Mouse (Mus musculus) left cerebral cortex, postnatal 10 days (tissue): ENCODE data around the gene Gpd1. TPM values are rescaled to one million over a fixed set of nuclear protein-coding genes. Genes with fewer than 3 reads are reported as not detected.

Experiments
- DNase-seq, 2 experiments: peaks; one replicate each; pipeline ENCODE4 v3.0.0; 2021 to 2022; ENCODE audit warnings: low spot score in 2 of 2, mixed read lengths in 1 of 2; ENCODE audit errors: extremely low spot score in 1 of 2
- intact Hi-C: fragments of 180-260 bp; cut with DNase I; formaldehyde crosslinking; loops from one replicate; pipeline ENCODE4 v1.15.1; 2025
- total RNA-seq, 2 experiments: library from RNA; stranded (reverse); gene quantifications; 2 replicates each; pipeline ENCODE4 v1.2.3; 2021

Gene Gpd1
- total RNA-seq: 10 to 100 TPM; 13.9 to 16.9 TPM

DNA sequence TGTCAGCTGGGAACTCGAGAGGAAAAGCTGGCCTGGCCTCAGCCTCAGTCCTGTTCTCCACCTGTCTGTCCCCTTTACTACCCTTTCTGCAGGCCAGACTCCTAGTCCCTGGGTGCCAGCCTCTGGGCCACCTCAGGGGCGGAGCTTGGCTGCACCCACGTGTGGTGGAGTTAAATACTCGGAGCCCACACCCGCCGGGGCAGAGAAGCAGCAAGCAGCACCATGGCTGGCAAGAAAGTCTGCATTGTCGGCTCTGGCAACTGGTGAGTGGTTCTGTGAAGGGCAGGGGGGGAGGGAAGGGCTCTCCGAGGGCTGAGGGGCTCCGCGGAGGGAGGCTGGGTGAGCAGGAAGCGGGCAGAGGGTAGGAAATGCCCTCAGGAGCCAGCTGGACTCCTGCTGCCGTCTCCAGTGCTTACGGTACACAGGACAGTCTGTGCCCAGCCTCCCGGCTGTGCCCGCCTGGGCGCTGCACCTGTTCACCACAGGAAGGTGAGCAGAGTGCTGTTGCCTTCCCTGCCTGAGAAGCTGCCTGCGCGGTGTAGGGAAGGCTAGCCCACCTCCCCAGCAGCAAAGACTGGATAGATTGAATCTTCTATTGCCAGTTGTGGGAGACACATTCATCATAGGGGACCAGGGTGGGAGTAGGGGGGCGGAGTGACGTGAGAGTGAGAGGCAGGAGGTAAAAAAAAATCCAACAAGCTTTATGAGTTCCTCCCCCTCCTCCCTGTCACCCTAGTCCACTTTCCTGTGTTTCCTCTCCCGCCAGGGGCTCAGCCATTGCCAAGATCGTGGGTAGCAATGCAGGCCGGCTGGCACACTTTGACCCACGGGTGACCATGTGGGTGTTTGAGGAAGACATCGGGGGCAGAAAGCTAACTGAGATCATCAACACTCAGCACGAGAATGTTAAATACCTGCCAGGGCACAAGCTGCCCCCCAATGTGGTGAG is at the start of gene Gpd1:
Gene Gpd1, plus strand, starts transcription at position 130 of the 949 bp plus-strand sequence.
- intact Hi-C loops: no loop called here
- DNase-seq: peak in 1 of 2 experiments; percentile 75

DNA sequence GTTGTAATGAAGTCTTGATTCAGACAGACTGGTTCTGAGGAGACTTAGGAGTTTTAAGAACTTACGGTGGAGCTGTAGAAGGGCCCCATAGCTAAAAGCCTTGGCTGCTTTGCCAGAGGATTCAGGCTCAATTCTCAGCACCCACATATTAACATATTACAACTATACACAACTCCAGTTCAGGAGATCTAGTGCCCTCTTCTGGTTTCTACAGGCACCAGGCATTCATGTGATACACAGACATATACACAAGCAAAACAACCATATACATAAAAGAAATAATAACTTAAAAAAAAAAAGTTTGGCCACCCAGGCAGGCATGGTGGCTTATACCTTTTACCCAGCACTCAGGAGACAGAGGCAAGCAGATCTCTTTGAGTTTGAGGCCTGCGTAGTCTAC is 49.8 kb upstream of the Gpd1 start:
- intact Hi-C loops: no loop called here

DNA sequence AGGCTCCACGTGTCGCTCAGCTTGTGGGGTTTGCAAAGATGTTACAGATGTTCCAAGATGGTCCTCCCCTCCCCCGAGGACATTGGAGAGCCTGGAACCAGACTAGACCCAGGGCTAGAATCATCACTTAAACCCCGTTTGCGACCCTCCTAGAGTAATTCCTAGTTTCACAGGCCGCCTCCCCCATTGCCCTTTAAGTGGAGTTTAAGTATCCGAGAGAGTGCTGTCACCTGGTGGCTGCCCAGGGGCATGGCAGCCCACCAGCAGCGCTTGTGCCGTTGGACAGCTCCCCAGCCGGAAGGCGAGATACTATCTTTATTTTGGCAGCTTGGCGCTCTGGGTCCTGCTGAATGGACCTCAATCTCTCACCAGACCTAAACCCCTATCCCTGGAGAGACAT is 48.4 kb upstream of the Gpd1 start:
- intact Hi-C loops: loop anchor here (1.0 kb wide), 1 partner anchor 73 kb away; no protein-coding TSS in a partner anchor
- peak; percentile 73 to 86 for DNase-seq

More for the DNA sequence above, 49.8 kb upstream of the Gpd1 start:
- no peak for DNase-seq

DNA sequence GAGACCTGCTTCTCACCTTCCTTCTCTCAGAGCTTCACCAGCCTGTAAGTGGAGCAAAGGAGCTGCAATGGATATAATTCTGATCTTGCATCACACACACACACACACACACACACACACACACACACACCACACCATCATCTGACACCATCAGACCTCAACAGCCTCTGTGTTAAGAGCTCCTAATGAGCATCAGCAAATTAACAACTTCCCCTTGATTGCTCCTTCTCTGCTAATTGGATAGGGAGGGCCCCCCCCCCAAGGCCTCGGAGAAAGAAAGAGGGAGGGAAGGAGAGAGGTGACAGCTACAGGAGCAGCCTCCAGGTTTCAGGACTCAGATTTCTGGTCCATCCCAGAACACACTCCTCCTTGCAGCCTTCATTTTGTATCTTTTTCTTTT is 47.9 kb upstream of the Gpd1 start:
- DNase-seq: no peak
- intact Hi-C loops: loop anchor here (1.0 kb wide), 1 partner anchor 73 kb away; no protein-coding TSS in a partner anchor

DNA sequence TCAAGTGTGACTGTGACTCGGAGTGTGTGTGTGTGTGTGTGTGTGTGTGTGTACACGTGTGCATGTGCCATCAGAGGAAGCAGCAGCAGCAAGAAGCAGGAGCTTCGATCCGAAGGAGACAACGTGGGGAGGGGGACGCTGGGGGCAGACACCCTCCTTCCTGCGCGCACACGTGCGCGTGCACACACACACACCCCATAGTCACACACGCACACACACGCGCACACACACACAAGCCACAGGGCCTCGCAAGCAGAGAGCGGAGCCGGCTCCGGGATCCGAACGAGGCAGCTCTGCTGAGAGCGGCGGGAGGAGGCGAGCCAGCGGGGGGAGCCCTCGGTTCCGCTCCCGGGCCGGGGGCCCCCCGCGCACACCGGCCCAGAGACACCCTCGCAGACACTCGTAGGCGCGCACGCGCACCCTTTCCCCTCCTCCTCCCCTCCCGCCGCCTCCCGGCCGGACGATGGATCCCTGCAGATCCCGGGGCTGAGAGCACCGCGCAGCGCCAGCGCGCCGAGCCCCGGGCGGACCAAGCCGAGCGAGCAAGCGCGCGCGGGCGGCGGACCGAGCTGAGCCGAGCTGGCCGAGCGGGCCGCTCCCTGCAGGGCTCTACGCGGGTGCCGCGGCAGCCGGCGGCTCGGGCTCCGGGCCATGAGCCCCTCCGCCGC is 47.0 kb upstream of the Gpd1 start, which contains the start of gene Asic1:
Gene Asic1, plus strand, starts transcription at position 215 of the 668 bp plus-strand sequence.
- DNase-seq: peak in 1 of 2 experiments; percentile 80
- intact Hi-C loops: loop anchor here (5.0 kb wide), 1 partner anchor 173 kb away; no protein-coding TSS in a partner anchor

DNA sequence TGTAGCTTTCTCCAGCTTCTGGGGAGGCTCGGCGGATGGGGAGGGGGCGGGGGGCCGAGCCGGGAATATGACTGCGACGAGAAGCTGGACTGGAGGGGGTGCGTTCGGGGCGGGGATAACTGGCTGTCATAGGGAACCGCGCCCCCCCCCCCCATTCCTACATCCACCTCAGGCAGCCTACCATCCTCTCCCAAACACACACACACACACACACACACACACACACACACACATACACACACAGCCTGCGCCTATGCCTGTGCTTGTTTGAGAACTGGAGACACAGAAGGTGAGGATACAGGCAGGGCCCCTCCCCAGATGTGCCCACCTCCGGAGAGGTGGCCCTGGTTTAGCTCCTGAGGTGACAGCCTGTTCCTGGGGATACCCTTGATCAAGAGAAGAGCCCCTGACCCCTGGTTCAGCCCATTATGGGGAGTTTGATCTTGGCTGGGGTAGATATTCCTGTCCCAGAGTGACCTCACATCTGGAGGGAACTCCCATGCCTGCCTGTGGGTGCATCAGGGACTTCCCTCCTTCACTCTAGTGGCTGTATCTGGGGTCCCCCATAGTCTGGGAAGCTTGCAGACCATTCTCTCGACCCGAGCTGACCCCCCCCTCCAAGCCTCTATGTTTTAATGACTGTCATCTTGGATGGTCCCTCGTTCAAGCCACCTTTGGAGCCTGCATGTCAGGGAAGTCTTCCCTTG is 46.2 kb upstream of the Gpd1 start:
- DNase-seq: peak in 1 of 2 experiments; percentile 64
- intact Hi-C loops: loop anchor here (5.0 kb wide), 1 partner anchor 174 kb away; no protein-coding TSS in a partner anchor

DNA sequence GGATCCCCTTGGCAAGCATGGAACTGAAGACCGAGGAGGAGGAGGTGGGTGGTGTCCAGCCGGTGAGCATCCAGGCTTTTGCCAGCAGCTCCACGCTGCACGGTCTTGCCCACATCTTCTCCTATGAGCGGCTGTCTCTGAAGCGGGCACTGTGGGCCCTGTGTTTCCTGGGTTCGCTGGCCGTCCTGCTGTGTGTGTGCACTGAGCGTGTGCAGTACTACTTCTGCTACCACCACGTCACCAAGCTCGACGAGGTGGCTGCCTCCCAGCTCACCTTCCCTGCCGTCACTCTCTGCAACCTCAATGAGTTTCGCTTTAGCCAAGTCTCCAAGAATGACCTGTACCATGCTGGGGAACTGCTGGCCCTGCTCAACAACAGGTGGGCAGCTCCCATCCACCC is 45.5 kb upstream of the Gpd1 start:
- no peak for DNase-seq
- intact Hi-C loops: loop anchor here (5.0 kb wide), 1 partner anchor 174 kb away; no protein-coding TSS in a partner anchor

DNA sequence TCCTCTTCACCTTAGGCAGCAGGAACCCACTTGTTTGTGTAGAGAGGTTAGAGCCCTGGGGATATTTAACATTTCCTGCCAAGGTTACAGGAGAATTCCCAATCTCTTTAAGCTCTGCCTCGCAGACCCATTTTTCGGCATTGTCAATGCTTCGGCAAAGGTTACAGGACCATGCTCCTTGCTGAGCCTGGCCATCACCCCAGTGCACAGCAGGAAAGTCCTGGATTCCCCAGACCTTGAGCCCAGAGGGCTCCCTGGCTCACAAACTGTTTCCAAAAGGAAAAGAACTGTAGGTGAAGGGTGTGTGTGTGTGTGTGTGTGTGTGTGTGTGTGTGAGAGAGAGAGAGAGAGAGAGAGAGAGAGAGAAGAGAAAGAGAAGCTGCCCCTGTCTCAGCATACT is 42.4 kb upstream of the Gpd1 start:
- DNase-seq: no peak

DNA sequence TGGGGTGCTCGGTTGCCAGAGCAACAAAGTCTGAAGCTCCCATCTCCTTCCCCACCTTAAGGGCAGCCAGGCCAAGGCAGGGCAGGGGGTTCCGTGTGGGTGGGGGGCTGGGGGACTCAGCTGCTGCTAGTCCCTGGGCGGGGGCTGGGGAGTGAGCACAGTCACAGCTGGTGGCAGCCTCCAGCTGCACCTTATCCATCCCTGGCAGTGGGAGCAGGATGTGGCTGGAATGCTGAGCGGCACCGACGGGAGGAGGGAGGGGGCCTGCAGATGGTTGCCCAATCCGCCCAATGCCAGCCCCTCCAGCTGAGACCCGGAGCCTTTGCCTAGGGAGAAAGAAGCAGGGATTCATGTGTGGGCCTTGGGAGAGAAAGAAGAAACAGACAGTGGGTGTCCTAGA is 40.2 kb upstream of the Gpd1 start:
- intact Hi-C loops: no loop called here
- peak in 1 of 2 experiments; percentile 68 for DNase-seq

More for the DNA sequence above, 42.4 kb upstream of the Gpd1 start:
- intact Hi-C loops: loop anchor here (5.0 kb wide), 1 partner anchor 178 kb away; no protein-coding TSS in a partner anchor

DNA sequence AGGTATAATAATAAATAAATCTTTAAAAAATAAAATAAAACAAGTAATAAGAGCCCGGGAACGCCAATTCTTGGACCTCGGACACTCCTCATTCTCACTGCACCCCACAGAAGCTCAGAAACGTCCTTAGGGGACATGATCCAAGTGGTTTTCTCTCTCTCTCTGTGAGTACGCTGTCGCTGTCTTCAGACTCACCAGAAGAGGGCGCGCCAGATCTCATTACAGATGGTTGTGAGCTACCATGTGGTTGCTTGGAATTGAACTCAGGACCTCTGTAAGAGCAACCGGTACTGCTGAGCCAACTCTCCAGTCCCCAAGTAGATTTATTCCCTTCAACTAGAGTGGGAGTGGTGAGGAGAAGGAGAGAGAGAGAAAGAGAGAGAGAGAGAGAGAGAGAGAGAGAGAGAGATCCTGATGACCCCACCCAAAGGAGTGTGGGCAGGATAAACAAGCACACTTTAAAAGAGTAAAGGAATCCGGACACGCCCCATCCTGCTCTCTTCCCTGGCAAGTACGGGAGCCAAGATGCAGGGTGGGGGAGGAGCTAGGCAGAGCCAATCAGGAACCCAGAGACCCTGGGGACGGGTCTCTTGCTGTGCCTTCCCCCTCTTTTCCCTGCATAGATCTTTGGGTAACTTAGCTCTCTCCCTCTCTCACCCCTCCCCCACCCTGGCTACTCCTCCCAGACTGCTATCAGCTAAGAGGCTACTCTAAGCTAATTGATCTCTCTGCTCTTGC is 39.1 kb upstream of the Gpd1 start:
- intact Hi-C loops: no loop called here
- DNase-seq: no peak

DNA sequence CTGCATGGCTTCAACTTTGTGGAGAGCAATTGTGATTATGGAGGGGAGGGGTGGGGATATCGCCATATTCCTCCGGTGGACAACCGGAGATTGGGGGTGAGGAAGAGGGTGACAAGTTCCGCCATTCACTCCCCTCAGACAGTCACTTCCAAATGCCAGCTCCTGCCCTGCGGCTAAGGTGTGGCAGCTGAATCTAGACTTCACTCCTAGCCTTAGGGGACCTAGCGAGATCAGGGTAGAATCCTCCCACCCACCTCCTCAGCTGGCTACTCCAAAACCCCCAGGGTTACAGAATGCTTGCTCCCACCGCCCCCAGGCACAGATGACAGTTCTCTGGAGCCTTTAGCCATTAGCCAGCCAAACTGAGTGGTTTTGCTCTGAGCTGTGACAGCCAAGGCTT is 38.3 kb upstream of the Gpd1 start:
- intact Hi-C loops: no loop called here
- no peak for DNase-seq

DNA sequence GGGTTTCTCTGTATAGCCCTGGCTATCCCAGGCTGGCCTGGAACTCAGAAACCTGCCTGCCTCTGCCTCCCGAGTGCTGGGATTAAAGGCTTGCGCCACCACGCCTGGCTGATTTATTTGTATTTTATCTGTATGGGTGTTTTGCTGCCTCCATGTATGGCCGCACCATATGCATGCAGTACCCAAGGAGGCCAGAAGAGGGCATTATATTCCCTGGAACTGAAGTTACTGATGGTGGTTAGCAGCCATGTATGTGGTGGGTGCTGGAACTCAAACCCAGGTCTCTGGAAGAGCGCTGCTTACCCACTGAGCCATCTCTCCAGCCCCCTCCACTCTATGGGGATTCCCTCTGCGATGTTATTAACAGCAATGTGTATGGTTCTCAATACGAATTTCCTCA is 34.4 kb upstream of the Gpd1 start:
- DNase-seq: no peak
- intact Hi-C loops: no loop called here

DNA sequence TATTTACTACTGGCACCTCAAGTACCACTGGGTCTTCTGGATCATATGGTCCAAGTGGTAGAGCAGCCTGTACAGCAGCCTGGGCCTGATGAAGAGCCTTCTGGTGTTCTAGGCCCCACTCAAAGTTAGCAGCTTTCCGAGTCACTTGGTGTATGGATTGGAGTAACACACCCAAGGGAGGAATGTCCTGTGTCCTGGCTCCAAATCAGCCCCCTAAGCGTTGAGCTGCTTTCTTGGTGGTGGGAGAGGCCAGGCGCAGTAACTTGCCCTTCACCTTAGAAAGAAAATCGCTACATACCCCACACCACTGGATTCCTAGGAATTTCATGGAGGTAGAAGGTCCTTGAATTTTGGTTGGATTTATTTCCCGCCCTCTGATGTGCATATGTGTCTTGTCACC is 33.2 kb upstream of the Gpd1 start:
- DNase-seq: no peak
- intact Hi-C loops: no loop called here

DNA sequence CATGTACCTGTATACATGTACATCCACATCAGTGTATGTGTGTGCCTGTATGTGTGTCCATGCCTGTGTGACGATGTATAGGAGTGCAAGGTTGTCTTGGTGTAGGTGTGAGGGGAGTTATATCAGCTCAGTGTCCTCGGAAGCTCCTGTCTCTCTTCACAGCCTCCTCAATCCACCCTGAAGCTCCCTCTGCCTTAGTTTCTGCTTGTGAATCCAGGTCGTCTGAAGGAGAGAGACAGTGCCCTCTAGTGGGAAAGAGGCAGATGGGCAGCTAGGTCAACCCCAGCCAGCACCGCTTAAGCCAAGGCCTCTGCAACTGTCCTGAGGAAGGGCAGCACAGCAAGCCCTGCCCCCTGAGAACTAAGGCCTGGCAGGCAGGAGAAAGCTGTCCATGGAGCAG is 28.6 kb upstream of the Gpd1 start:
- intact Hi-C loops: loop anchor here (5.0 kb wide), 2 partner anchors 91 to 191 kb away; no protein-coding TSS in a partner anchor

DNA sequence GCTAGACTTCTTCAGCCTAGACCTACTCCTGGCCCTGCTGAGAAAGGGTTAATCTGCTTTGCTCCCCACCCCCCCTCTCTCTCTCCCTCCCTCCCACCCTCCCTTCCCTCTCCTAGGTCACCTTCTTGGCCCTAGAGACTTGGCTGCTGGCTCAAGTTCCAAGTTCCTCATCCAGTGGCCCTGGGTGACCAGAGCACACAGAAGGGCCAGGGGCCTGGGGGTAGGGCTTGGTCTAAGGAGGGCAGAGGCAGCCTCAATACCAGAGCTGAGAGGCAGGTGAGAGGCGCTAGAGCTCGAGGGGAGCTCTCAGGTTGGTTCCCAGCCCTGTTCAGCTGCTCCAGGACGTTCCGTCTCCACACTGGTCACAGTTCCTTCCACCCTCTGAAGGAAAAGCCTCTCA is 26.4 kb upstream of the Gpd1 start:
- peak in 1 of 2 experiments; percentile 17 for DNase-seq
- intact Hi-C loops: no loop called here

More for the DNA sequence above, 28.6 kb upstream of the Gpd1 start:
- DNase-seq: peak in 1 of 2 experiments; percentile 59

DNA sequence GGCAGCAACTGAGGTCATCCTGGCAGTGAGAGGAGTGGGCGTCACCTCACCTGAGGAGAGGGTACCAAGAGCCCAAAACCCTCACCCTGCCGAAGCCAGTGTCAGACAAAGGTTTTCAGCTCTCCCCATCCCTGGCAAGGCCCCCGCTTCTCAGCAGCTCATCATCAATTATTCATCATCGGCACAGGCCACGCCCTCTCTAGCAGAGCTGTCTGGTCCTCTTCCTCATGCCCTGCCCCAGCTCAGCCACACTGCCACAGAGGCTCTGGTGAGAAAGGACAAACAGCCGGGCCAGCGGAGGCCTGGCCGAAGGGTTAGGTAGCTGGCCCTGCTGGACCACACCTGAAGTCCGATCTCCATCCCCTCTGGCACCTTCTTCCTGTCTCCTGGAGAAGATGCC is 25.3 kb upstream of the Gpd1 start:
- intact Hi-C loops: no loop called here
- peak in 1 of 2 experiments; percentile 21 for DNase-seq

DNA sequence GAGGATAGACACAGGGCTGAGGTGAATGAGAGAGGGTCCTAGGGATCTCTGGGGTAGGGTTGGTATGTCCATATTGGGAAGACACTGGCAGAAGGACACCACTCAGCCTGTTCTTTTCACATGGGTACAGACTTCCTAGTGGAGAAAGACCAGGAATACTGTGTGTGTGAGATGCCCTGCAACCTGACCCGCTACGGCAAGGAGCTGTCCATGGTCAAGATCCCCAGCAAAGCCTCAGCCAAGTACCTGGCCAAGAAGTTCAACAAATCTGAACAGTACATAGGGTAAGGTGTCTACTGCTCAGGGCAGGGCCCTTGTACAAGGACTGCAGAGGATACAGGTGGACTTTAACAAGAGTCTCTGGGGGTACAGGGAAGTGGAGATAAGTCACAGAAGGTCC is 20.0 kb upstream of the Gpd1 start:
- DNase-seq: peak in 1 of 2 experiments; percentile 11
- intact Hi-C loops: no loop called here

DNA sequence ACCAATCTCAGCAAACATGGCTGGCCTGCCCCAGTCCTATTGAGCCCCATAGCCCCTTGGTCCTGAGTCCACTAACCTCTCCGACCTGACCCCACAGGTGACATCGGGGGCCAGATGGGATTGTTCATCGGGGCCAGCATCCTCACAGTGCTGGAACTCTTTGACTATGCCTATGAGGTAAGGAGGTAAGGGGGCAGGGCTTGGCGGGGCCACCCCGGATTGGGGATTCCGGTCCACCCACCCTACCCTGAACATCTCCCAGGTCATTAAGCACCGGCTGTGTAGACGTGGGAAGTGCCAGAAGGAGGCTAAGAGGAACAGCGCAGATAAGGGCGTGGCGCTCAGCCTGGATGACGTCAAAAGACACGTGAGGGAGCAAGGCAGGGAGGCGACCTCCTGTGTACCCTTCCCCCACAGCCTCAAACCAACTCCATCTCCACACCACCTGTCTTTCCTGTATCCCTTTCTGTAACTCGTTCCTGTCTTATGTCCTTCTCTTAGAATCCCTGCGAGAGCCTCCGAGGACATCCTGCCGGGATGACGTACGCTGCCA is 18.7 kb upstream of the Gpd1 start:
- intact Hi-C loops: no loop called here

More for the DNA sequence above, 18.7 kb upstream of the Gpd1 start:
- DNase-seq: no peak
